Mouse (Mus musculus): ENCODE results near the gene Gm5129.

- TF ChIP-seq CTCF (IDR thresholded peaks at IDR 0.05; ENCODE audit: insufficient read depth, low read depth, low read length) (no peak), POLR2A (IDR thresholded peaks at IDR 0.05; ENCODE audit: insufficient read depth, low read depth, low read length) (no peak)
Observed at GRCm38 (mm10) chr5:29738076-29738475, 2.3 kb upstream of the Gm5129 start.

Data from olfactory bulb, adult 2 months (tissue).